Mouse (Mus musculus): ENCODE data around the gene Mon1a.

GRCm38 (mm10) chr9:107891023-107891422, 3.1 kb downstream of the Mon1a start:
- TF ChIP-seq CTCF (IDR thresholded peaks at IDR 0.05; ENCODE audit: low read depth) (peak; percentile 68), EP300 (IDR thresholded peaks at IDR 0.05; ENCODE audit: low read depth) (no peak)

Data from liver, postnatal 0 days (tissue).